Mouse (Mus musculus) urinary bladder, adult 2 months (tissue): Measurements from ENCODE around the gene Cbfa2t3. TPM values are rescaled to one million over a fixed set of nuclear protein-coding genes. Genes with fewer than 3 reads are reported as not detected.

Experiments used
- DNase-seq: peaks from one replicate; pipeline ENCODE4 v3.0.0; 2022; ENCODE audit warnings: low spot score
- polyA plus RNA-seq: library from polyadenylated mRNA; depleted of rRNA; stranded (reverse); fragments of >200 nt; gene quantifications from 2 replicates; pipeline ENCODE4 v1.2.3, GENCODE M21; 2012

Cbfa2t3 gene
- polyA plus RNA-seq, 1 experiment, result 0.95 TPM

DNA sequence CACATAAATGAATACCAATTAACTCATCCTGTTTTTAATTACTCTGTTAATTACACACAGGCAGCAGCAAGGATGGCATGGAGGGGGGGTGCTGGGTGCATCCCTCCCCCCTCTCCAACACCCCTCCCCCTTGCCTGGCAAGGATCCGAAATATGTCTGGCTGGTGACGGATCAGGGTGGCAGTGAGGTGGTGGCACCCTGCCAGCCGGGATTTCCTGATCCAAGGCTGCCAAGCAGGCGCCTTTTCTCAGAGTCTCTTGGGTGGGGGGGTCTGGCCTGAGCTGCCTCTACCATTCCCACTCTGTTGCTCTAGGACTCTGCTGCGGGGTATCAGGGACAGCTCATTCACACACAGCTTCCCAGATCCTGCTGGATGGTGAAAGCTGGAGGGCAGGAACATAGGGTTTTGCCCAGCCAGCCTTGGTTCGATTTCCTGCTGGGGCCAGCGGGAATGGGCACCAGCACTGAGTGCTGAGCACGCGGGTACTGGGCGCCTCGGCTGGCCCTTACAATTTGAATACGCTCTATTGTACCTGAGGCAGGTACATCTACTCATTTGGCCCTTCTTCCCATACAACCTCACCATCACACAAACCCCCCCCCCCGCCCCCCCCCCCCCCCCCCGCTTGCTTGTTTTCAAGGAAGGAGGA is 33.1 kb downstream of the Cbfa2t3 start:
- DNase-seq, result no peak

DNA sequence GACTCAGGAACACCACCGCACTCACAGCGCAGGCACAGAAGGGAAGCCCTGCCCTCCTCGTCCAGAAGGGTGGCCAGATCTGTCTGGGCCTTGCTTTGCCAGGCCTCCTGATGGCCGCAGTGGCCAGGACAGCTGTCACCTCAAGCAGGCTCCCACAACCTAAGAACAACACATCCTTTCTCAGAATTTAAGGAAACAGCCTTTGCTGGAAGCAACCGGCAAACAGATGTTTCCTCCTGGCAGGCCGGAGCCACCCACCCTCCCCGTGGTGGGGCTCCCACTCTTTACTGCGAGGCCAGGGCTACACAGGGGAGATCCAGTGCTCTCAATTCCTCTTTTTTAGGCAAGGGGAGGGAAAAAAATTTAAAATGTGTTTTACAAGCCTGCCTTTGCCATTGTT is 33.7 kb downstream of the Cbfa2t3 start:
- DNase-seq, result no peak

DNA sequence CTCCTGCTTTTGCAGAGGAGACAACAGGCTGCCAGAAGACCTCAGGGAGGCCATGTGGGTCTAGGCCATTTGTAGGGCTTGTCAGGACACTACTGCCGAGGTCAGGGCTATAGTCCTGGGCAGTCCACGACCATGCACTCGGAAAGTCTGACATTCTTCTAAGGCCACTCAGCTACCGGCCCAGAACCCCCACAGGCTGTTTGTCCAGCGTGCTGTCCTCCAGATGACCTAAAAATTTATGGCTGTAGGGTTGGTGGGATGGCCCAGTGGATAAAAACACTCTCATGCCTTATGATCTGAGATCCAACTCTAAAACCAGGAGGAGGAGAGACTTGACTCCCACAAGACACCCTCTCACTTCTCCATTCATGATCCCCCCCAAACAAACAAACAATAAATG is 35.2 kb downstream of the Cbfa2t3 start:
- no peak for DNase-seq

DNA sequence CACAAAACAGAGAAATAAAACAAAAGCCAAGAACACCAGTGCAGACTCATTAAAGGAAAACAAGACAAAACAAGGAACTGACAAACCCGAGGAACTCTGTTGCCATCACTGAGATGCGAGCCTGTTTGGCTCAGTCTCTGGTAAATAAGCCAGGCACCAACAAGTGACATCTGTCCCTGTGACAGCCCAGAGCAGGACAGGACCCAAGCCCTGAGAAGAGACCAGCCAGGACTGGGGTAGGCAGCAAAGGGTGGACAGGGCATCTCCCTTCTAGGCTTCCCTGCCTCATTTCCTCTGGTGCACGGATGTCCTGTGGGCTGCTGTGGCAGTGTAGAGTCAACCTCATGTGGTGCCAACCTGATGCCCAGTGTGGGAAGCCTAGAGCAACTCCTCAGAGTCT is 35.8 kb downstream of the Cbfa2t3 start:
- no peak for DNase-seq

DNA sequence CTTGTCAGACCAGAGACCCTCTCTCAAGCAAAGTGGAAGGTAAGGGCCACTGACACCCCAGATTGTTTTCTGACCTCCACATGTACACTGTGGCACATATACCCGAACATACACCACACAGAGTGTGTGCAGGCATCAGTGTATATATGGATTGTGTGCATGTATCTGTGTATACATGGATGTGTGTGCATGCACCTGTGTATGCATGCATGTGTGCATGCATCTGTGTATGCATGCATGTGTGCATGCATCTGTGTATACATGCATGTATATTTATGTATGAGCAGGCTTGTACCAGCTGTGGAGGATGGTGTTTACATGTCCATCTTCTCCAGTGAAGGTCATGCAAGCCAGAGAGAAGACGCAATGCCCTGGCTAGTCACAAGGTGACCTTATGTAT is 37.0 kb downstream of the Cbfa2t3 start:
- DNase-seq, result no peak

DNA sequence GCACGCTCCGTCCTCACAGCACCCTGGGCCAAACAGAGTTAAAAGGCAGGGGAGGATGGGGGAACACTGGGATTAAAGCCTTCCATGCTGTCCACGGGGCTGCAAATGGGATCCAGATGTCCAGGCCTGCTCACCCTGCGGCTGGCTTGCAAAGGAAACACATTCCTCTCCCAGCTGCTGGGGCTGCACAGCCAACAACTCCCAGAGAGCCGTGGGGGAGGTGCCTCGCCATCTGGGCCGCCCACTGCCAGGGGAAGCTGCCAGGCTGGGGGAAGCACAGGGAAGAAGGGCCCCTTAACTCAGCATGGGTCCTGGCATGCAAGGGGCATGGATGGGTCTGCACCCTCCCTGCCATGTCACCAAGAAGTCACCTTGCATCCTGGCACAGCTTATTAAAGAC is 37.8 kb downstream of the Cbfa2t3 start:
- DNase-seq, result no peak

DNA sequence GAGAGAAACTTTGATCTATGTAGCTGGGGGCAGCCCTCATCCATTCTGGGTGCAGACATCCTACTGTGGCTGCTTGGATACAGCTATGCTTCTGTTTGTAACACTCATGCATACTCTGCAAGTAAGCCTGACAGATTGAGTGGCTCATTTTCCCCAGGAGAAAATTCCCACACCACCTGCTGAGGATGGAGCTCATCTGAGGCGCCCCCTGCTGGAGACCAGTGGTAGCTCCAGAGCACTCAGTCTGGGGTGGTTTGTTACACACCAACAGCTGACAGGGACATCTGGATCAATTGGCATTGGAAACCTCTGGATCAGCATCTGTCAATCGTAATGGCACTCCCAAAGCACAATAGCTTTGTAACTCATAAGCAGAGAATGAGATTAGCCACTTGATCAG is 38.9 kb downstream of the Cbfa2t3 start:
- DNase-seq, result no peak

DNA sequence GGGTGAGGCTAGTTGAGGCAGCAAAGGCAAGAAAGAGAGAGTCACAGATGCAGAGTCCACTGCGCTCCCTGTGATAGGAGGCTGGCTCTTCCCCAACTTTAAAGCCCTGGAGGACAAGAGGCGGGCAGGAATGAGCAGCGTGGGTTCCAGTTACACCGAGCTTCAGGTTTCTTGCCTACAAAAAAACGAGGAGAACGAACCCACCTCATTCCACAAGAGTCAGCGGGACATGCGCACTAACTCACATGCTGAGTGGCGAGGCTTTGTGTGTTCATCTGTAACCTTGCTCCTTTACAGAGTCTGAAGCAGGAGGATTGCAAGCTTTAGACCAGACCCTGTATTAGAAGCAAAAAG is 40.1 kb downstream of the Cbfa2t3 start:
- no peak for DNase-seq

DNA sequence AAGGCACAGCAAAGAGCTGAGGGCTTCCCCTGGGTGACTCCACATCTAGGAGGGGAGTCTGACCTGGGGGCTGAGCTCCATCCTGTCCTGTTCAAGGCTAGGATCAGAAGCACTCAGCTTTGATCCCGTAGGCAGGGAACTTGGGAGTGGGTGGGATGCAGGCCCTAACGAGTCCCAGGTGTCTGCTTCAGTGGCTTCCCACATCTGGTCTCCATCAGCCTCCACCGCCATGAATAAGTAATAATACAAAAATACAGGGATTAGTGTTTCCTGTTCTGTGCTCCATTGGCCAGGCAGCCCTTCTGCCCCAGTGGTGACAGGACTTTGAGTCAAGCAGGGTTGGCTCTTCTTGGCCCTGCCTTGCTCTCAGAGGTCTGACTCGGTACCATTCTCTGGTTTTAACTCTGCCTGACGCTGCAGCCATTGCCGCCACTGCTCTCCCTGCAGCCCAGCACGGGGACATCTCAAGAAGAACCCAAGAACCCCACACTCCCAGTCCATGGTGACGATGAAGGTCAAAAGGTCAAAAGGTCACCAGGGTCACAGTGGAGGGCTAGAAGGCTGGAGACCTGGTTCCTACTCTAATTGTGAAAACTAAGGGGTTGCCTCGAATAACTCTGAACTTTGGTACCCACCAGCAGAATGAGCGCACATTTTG is 40.6 kb downstream of the Cbfa2t3 start:
- no peak for DNase-seq

DNA sequence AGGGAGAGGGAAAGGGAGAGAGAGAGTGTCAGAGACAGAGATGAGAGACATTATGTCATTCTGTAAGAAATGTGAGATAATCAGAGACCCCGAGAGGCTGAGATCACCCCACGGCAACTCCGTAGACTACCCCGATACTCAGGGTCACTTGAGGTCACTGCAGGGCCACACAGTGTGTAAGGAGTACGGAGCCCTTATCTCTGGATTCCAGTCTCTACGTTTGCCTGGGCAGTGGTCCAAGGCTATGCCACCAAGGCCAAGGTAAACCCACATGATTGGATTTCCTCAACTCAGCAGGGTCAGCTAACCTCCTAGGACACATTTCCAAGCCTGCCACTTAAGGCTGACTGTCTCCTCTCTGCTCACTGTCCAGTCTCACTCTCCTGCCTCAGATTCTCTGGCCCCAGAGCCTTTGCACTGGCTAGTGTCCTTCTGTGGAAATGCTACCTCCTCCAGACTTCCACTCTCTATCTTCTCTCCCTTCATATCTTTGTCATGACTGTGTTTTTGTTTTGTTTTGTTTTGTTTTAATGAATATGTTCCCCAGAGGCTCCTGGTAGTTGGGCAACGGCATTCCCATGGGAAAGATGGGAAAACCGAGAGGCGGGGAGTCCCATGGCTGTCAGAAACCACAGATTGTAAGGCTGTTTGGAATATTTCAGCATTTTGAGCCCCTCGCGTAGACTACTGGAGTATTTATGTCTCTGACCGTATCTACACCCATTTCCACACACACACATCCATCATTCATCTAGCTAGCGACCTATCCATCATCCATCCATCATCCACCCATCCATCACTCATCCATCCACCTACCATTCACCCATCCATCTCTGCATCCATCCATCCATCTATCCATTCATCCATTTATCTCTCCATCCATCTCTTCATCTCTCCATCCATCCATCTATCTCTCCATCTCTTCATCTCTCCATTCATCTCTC is 42.6 kb downstream of the Cbfa2t3 start:
- DNase-seq, result no peak

DNA sequence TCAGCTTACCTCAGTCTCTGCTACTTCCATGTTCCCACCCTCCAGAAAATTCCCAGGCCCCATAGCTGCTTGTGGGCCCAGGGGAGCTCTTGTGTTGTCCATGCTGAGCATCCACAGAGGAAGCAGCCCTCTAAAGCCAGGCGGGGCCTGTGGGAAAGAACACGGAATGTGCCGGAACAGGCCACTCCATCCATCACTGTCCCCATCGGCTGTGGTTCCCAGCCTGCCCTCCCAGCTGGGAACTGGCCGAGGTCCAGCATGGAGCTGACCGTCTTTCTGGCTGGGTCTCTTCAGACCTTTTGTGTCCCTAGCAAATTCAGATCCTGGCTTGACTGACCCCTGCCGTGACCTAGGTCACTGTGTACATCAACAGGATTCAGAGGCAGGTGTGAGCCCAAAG is 44.1 kb downstream of the Cbfa2t3 start:
- no peak for DNase-seq

DNA sequence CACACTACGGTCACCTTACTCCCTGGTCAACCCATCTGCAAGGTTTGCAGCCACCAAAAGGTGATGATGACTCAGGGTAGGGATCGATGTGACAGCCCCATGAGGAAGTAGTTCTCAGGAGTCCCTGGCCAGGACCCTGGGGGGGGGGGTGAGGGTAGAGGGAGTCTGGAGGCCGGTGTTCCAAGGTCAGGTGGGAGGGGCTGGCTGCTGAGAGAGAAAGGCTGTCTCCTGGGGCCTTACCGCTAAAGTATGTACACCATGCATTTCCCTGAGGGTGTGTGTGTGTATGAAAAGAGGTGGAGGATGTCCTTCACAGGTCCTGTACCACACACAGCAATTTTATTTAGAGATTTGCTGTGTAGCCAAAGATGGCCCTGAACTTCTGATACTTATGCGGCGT is 46.3 kb downstream of the Cbfa2t3 start:
- no peak for DNase-seq

DNA sequence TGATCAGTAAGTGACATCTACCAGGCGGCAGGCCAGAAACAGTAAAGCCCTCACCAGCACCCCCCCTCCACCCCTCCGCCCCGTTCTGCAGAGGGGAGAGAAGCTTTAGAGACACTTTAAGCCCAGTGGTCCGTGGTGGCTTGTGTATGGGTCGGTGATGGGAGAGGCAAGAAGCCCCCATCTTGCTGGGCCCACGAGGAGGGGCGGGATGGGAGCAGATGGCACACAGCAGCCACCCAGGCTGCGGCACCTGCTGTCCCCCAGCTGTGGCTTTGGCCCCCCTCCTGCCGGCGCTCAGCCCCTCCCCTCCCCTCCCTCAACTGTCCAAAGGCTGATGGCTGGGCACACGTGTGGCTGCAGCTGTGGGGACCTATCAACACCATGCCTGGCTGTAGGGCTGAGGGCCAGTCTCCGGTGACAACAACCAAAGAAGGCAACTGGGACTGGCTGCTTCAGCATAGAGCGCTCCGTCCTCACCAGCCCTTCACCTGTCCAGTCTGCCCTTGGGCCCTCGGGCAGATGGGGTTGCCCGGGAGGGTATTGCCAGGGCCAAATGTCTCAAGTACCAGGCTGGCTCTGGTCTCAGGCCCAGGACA is 47.5 kb downstream of the Cbfa2t3 start:
- DNase-seq, result no peak

DNA sequence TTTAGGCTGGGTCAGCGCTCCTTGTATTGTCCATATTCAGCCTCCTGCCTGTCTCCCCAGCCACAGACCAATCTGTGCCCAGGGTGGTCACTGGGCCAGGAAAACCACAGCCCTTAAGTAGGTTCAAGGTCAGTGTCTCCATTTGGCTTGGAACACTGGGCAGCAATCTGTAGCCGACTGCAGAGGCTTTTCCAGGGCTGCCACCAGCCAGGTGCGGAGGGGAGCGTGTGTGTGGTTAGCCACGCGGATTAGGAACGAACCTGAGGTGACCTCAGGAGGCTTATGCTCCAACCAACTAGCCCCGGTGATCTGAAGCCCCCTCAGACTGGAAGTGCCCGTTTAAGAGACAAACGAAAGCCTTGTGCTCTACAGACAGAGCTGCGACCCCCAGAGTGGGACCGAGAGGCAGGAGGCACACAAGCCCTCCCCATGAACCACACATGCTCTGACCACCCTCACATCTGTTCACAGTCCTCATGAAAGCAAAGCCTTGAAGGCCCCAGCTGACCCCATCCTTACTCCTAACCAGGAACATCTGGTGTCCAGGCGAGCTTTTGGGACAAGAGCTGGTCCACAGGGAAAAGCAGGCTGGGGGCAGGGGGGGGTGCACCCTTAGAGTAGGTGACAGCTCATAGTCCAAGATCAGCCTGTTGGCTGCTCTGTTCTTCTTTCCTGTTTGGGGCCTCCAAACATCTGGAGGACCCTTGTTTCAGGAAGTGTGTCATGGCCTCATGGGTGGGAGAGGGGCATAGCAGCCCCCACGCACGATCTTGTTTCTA is 50.5 kb downstream of the Cbfa2t3 start:
- no peak for DNase-seq

DNA sequence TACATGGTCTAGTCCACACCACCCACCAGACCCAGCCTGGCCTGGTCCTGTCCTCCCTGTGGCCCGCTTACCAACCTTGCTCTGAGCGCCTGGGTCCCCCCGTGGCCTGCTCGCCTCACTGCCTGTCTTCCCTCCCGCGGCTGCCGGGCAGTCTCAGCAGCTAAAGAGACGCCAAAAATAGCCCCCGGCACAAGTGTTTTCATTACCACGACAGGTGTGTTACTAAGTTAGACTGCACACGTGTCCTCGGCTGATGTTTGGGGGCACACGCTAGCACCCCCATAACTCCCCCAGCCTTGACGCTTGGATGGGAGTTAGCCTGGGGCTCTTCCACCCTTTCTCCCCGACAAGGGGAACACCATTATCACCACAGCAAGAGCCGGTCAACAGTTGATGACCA is 52.6 kb downstream of the Cbfa2t3 start:
- no peak for DNase-seq

DNA sequence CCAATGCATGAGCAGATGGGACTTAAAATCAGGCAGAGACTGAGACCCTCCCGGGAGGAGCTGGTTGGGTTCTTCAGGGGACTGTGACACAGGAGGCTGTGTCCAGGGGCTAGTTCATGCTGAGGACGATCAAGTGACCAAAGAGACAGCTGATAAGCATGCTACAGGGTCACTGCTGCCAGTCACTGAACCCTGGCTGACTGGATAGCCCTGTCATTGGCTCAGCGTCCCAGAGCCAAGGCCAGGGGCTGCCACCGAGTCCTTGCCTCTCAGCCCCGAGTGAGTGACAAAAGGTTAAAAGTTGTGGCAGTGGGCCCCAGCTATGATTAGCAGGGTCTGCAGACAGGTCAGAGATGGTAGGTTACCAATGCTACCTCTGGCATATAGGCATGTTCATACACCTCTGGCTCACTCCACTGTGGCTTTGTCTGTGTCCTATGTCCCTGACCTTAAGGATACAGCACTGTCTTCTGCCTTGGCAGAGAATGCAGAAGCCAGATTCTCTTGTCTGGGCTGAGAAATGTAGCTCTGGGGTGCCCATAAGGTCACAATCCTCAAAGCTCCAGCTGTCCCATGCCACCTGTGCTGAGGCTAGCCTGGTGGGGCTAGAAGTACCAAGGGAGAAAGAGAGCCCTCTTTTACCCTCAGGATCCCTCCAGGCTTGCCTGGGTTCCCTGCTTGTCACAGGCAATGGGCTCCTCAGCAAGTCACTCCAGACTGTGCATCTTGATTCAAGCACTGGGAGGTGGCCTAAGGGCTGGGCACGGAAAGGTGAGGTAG is 54.5 kb downstream of the Cbfa2t3 start:
- DNase-seq, result no peak

DNA sequence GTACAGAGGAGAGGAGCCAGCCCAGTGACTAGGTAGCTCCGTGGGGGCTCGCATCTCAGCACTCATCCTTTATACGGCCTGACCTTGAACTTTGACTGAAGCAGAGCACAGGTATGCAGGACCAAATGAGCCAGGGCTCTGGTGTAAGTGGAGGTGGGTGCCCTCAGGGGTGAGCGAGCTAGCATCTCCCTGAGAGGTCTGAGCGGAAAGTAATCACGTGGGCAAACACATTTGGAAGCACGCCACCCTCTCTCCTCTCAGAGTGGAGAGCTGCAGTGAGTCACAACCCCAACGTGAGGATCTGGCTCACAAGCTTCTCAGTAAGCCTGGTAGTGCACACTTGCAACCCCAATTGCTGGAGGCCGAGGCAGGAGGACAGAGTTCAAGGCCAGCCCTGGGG is 56.8 kb downstream of the Cbfa2t3 start:
- DNase-seq, result no peak

DNA sequence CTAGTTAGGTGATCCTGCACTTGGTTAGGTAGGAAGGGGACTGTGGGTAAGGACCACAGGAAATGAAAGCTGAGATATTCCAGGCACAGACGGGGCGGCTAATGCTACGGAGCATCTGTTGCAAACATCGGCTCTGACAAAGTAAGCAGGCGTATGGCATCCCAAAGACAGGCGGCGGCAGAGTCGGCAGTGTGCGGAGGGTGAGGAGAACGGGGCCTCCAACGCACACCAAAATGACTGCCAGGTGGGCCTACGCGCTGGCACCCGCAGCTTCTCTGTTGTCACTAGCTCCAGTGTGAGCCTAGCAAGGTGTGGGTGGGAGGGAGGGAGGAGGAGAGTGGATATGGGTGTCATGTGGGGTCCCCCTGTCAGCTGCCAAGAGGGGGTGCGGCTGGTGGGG is 57.5 kb downstream of the Cbfa2t3 start:
- DNase-seq, result no peak

DNA sequence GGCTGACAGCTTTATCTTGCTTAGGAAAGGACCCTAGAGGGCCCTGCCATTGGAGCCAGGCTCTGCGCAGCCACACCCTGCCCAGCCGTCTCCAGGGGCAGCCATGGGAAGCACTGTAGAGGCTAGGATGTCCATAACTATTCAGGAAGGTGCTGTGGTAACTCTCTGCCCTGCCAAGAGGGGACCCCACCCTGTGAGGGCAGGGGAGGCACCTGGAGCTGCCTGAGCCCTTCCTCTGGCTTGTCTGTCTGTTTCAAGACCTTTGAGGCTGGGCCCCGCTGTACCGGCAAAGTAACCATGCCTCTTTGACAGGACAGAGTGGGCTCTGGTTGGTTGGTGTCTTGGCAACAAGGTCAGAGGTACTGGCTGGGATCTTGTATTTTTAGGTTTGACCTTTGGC is 58.1 kb downstream of the Cbfa2t3 start:
- no peak for DNase-seq

DNA sequence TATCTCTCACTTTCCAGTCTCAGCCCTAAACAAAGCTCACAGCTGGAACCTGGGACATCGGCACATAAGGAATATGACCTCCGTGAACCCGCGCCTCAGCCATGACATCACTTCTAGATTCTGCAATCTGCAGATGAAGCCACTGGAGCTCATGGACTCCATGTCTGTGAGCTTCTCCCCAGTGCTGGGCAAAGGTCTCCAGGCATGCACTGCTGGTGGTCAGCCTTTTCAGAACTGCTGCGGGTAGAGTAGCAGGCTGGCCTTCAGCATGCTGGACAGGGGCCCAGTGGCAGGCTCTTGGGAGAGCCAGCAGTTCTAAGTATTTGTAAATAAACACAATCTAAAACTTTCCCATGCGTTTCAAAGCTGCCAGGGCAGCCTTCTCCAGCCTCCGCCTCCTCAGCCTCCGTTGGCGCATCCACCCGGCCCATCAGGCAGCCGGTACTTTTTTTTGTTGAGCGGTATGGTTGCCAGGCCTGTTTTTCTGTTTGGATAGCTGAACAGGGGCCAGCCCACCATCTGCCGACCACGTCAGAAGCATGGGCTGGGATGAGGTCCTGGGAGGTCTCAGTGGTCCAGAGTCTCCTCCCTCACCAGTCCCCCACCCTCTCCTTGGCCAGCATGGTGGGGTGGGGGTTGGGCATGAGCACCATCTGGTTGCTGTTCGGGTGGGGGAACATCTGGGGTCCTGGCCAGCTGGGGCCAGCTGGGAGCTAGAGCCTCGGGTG is 59.2 kb downstream of the Cbfa2t3 start:
- DNase-seq, result no peak
